Mouse (Mus musculus) CH12.LX (cell line): ENCODE results near the gene Scaf1. TPM values are rescaled to one million over a fixed set of nuclear protein-coding genes. Genes with fewer than 3 reads are reported as not detected.

Source experiments
- DNase-seq: peaks from one replicate; pipeline ENCODE4 v3.0.0-alpha.2; 2013; ENCODE audit errors: extremely low read depth
- H3K27ac ChIP-seq: 2 replicates; pipeline ENCODE4 v1.5.1; 2012; ENCODE audit warnings: low read depth, mild to moderate bottlenecking, control low read depth, moderate library complexity; ENCODE audit not compliant: insufficient read depth
- H3K27me3 ChIP-seq: replicated peaks from 2 replicates; pipeline ENCODE3; 2012; ENCODE audit warnings: inconsistent platforms
- H3K36me3 ChIP-seq, 2 experiments: replicated peaks in 1 of 2; 2 replicates each; pipeline versions ENCODE3 to v1.6.1; 2012; ENCODE audit warnings: inconsistent platforms in 1 of 2, low read length in 1 of 2, mild to moderate bottlenecking in 1 of 2, mixed read lengths in 1 of 2, moderate library complexity in 1 of 2; ENCODE audit not compliant: control insufficient read depth in 1 of 2, insufficient read depth in 1 of 2
- H3K4me1 ChIP-seq, 2 experiments: 2 replicates each; pipeline ENCODE4 v1.6.1; 2012; ENCODE audit warnings: inconsistent platforms in 1 of 2, moderate library complexity in 1 of 2; ENCODE audit not compliant: insufficient read depth in 2 of 2, control insufficient read depth in 1 of 2
- H3K4me2 ChIP-seq: 2 replicates; pipeline ENCODE4 v1.6.1; 2012; ENCODE audit warnings: low read depth, mild to moderate bottlenecking, control low read depth; ENCODE audit not compliant: poor library complexity, insufficient read depth, severe bottlenecking
- H3K4me3 ChIP-seq, 3 experiments: fragments of 150-350 bp in 1 of 3; sonication (generic) in 1 of 3; replicated peaks in 1 of 3; 2 replicates each; pipeline versions ENCODE3 to v1.5.1; 2011 to 2012; ENCODE audit warnings: low read depth in 2 of 3, low read length in 2 of 3, mild to moderate bottlenecking in 2 of 3, moderate library complexity in 2 of 3, control low read depth in 1 of 3, improper control_type of control experiment in 1 of 3, inconsistent platforms in 1 of 3, mixed read lengths in 1 of 3; ENCODE audit not compliant: poor library complexity in 1 of 3
- H3K79me2 ChIP-seq: replicated peaks from 2 replicates; pipeline ENCODE4 v1.6.1; 2012; ENCODE audit warnings: mild to moderate bottlenecking, moderate library complexity; ENCODE audit not compliant: control insufficient read depth, poor library complexity, insufficient read depth, severe bottlenecking; ENCODE audit errors: extremely low read depth
- H3K9ac ChIP-seq: 2 replicates; pipeline ENCODE4 v1.6.1; 2012; ENCODE audit warnings: low read depth, mild to moderate bottlenecking, control low read depth, moderate library complexity; ENCODE audit not compliant: insufficient read depth
- H3K9me3 ChIP-seq: replicated peaks from 2 replicates; pipeline ENCODE3; 2012; ENCODE audit warnings: low read length, inconsistent platforms, mixed read lengths
- BHLHE40 ChIP-seq: IDR thresholded peaks from 2 replicates; pipeline ENCODE4 v1.6.1; 2011; ENCODE audit warnings: mild to moderate bottlenecking, low read depth, low read length, improper control_type of control experiment
- CHD1 ChIP-seq: IDR thresholded peaks from 2 replicates; pipeline ENCODE4 v1.6.1; 2012; ENCODE audit warnings: low read depth, low read length, improper control_type of control experiment, inconsistent platforms
- CHD2 ChIP-seq: IDR thresholded peaks from 2 replicates; pipeline ENCODE4 v1.6.1; 2011; ENCODE audit warnings: low read length, improper control_type of control experiment
- CTCF ChIP-seq, 2 experiments: IDR thresholded peaks in 1 of 2; conservative IDR thresholded peaks in 1 of 2; 2 replicates each; pipeline ENCODE4 v1.5.1; 2011 to 2012; ENCODE audit warnings: low read depth in 2 of 2, low read length in 2 of 2, improper control_type of control experiment in 1 of 2, inconsistent platforms in 1 of 2, mild to moderate bottlenecking in 1 of 2, moderate library complexity in 1 of 2
- E2F4 ChIP-seq: IDR thresholded peaks from 2 replicates; pipeline ENCODE4 v1.6.1; 2011; ENCODE audit warnings: low read depth, low read length, improper control_type of control experiment; ENCODE audit not compliant: insufficient replicate concordance
- ELF1 ChIP-seq: IDR thresholded peaks from 2 replicates; pipeline ENCODE4 v1.6.1; 2014; ENCODE audit warnings: low read depth, mild to moderate bottlenecking, inconsistent platforms, low read length, improper control_type of control experiment
- EP300 ChIP-seq: IDR thresholded peaks from 2 replicates; pipeline ENCODE4 v1.6.1; 2011; ENCODE audit warnings: low read length, improper control_type of control experiment
- ETS1 ChIP-seq: conservative IDR thresholded peaks from 2 replicates; pipeline ENCODE4 v1.6.1; 2012; ENCODE audit warnings: low read depth, mild to moderate bottlenecking, inconsistent platforms, low read length, improper control_type of control experiment, moderate library complexity
- GABPA ChIP-seq: IDR thresholded peaks from 2 replicates; pipeline ENCODE4 v1.6.1; 2012; ENCODE audit warnings: low read depth, low read length, improper control_type of control experiment, inconsistent platforms; ENCODE audit not compliant: insufficient replicate concordance
- HCFC1 ChIP-seq: IDR thresholded peaks from 2 replicates; pipeline ENCODE4 v1.6.1; 2012; ENCODE audit warnings: low read depth, mild to moderate bottlenecking, inconsistent platforms, low read length, improper control_type of control experiment
- IRF4 ChIP-seq: IDR thresholded peaks from 2 replicates; pipeline ENCODE4 v1.6.1; 2014; ENCODE audit warnings: low read depth, mild to moderate bottlenecking, inconsistent platforms, low read length, improper control_type of control experiment
- JUN ChIP-seq: IDR thresholded peaks from 2 replicates; pipeline ENCODE4 v1.6.1; 2011; ENCODE audit warnings: low read depth, mild to moderate bottlenecking, low read length, improper control_type of control experiment, moderate library complexity; ENCODE audit not compliant: insufficient read depth
- JUND ChIP-seq: conservative IDR thresholded peaks from 2 replicates; pipeline ENCODE4 v1.6.1; 2011; ENCODE audit warnings: low read depth, low read length, improper control_type of control experiment
- KAT2A ChIP-seq: IDR thresholded peaks from 2 replicates; pipeline ENCODE4 v1.6.1; 2012; ENCODE audit warnings: low read length, improper control_type of control experiment, inconsistent platforms; ENCODE audit not compliant: insufficient replicate concordance
- MAFK ChIP-seq: IDR thresholded peaks from 2 replicates; pipeline ENCODE4 v1.6.1; 2011; ENCODE audit warnings: low read length, improper control_type of control experiment; ENCODE audit not compliant: insufficient replicate concordance
- MAX ChIP-seq: IDR thresholded peaks from 2 replicates; pipeline ENCODE4 v1.6.1; 2011; ENCODE audit warnings: low read length, improper control_type of control experiment
- MAZ ChIP-seq: IDR thresholded peaks from 2 replicates; pipeline ENCODE4 v1.6.1; 2012; ENCODE audit warnings: low read depth, mild to moderate bottlenecking, inconsistent platforms, low read length, improper control_type of control experiment, moderate library complexity
- MEF2A ChIP-seq: IDR thresholded peaks from 2 replicates; pipeline ENCODE4 v1.6.1; 2014; ENCODE audit warnings: low read depth, mild to moderate bottlenecking, inconsistent platforms, low read length, improper control_type of control experiment, borderline replicate concordance
- MXI1 ChIP-seq: IDR thresholded peaks from 2 replicates; pipeline ENCODE4 v1.6.1; 2011; ENCODE audit warnings: mild to moderate bottlenecking, low read depth, low read length, improper control_type of control experiment
- MYC ChIP-seq: IDR thresholded peaks from 2 replicates; pipeline ENCODE4 v1.6.1; 2011; ENCODE audit warnings: low read depth, mild to moderate bottlenecking, improper control_type of control experiment, low read length
- NELFE ChIP-seq: IDR thresholded peaks from 2 replicates; pipeline ENCODE4 v1.6.1; 2011; ENCODE audit warnings: low read depth, low read length, improper control_type of control experiment
- NRF1 ChIP-seq: IDR thresholded peaks from 2 replicates; pipeline ENCODE4 v1.6.1; 2014; ENCODE audit warnings: low read depth, mild to moderate bottlenecking, inconsistent platforms, low read length, improper control_type of control experiment, moderate library complexity
- PAX5 ChIP-seq: IDR thresholded peaks from 2 replicates; pipeline ENCODE4 v1.6.1; 2012; ENCODE audit warnings: low read length, inconsistent platforms, mixed read lengths
- POLR2A ChIP-seq: IDR thresholded peaks from 2 replicates; pipeline ENCODE4 v1.6.1; 2011; ENCODE audit warnings: low read depth, mild to moderate bottlenecking, improper control_type of control experiment, low read length
- POLR2AphosphoS2 ChIP-seq: IDR thresholded peaks from 2 replicates; pipeline ENCODE4 v1.6.1; 2011; ENCODE audit warnings: low read depth, low read length, improper control_type of control experiment
- RAD21 ChIP-seq: IDR thresholded peaks from 2 replicates; pipeline ENCODE4 v1.6.1; 2011; ENCODE audit warnings: low read depth, mild to moderate bottlenecking, low read length, improper control_type of control experiment, moderate library complexity
- RCOR1 ChIP-seq: conservative IDR thresholded peaks from 2 replicates; pipeline ENCODE4 v1.6.1; 2012; ENCODE audit warnings: low read depth, mild to moderate bottlenecking, inconsistent platforms, low read length, improper control_type of control experiment
- SIN3A ChIP-seq: IDR thresholded peaks from 2 replicates; pipeline ENCODE4 v1.6.1; 2012; ENCODE audit warnings: low read length, improper control_type of control experiment, inconsistent platforms
- SMC3 ChIP-seq: IDR thresholded peaks from 2 replicates; pipeline ENCODE4 v1.6.1; 2011; ENCODE audit warnings: low read depth, low read length, improper control_type of control experiment
- TBP ChIP-seq: conservative IDR thresholded peaks from 2 replicates; pipeline ENCODE4 v1.6.1; 2011; ENCODE audit warnings: low read depth, low read length, improper control_type of control experiment
- TCF12 ChIP-seq: IDR thresholded peaks from 2 replicates; pipeline ENCODE4 v1.6.1; 2014; ENCODE audit warnings: low read depth, mild to moderate bottlenecking, inconsistent platforms, low read length, improper control_type of control experiment
- UBTF ChIP-seq: IDR thresholded peaks from 2 replicates; pipeline ENCODE4 v1.6.1; 2012; ENCODE audit warnings: low read depth, mild to moderate bottlenecking, inconsistent platforms, low read length, improper control_type of control experiment, moderate library complexity
- USF1 ChIP-seq: IDR thresholded peaks from 2 replicates; pipeline ENCODE4 v1.6.1; 2014; ENCODE audit warnings: low read depth, mild to moderate bottlenecking, inconsistent platforms, low read length, improper control_type of control experiment
- USF2 ChIP-seq: conservative IDR thresholded peaks from 2 replicates; pipeline ENCODE4 v1.6.1; 2011; ENCODE audit warnings: low read depth, low read length, improper control_type of control experiment
- ZC3H11A ChIP-seq: IDR thresholded peaks from 2 replicates; pipeline ENCODE4 v1.6.1; 2012; ENCODE audit warnings: low read depth, mild to moderate bottlenecking, inconsistent platforms, low read length, improper control_type of control experiment
- ZKSCAN1 ChIP-seq: IDR thresholded peaks from 2 replicates; pipeline ENCODE4 v1.6.1; 2012; ENCODE audit warnings: low read depth, inconsistent platforms, low read length, improper control_type of control experiment, borderline replicate concordance
- ZMIZ1 ChIP-seq: IDR thresholded peaks from 2 replicates; pipeline ENCODE4 v1.6.1; 2012; ENCODE audit warnings: low read depth, mild to moderate bottlenecking, inconsistent platforms, low read length, improper control_type of control experiment
- ZNF384 ChIP-seq: IDR thresholded peaks from 2 replicates; pipeline ENCODE4 v1.6.1; 2012; ENCODE audit warnings: low read depth, low read length, improper control_type of control experiment, inconsistent platforms
- dilution Hi-C: fragments of 300-500 bp; cut with MboI; formaldehyde crosslinking; loops from 2 replicates; pipeline ENCODE4 v1.14.3; 2020; ENCODE audit warnings: low sequenced_read_pairs; ENCODE audit not compliant: extremely low pct_unique_long_range_greater_than_20kb, extremely low pct_ligation_motif_present
- in situ Hi-C: fragments of 300-500 bp; cut with MboI; formaldehyde crosslinking; loops from 3 replicates; pipeline ENCODE4 v1.14.3; 2019; ENCODE audit warnings: low sequenced_read_pairs, low pct_ligation_motif_present, low pct_unique_long_range_greater_than_20kb, mixed read lengths
- polyA plus RNA-seq: library from polyadenylated mRNA; unstranded; fragments of >175 nt; gene quantifications from 2 replicates; pipeline ENCODE4 v1.2.1, GENCODE M21; 2012; ENCODE audit warnings: low read depth; ENCODE audit not compliant: insufficient read length
- total RNA-seq, 2 experiments: library from RNA; depleted of rRNA; stranded (reverse); fragments of 300-350 nt in 1 of 2; fragments of >200 nt in 1 of 2; gene quantifications; 2 replicates each; pipeline ENCODE4 v1.2.3; 2012 to 2014

Gene Scaf1
- 15.5 and 18.2 TPM in 2 replicates for total RNA-seq (2012; rRNA removed)
- 5.4 and 6.1 TPM in 2 replicates for total RNA-seq (2014; rRNA removed)
- 38.9 and 41.9 TPM in 2 replicates for polyA plus RNA-seq

- in situ Hi-C loops: no loop called here
- TF ChIP-seq CTCF (conservative IDR thresholded peaks at IDR 0.05 in 1 of 2, IDR thresholded peaks at IDR 0.05 in 1 of 2; ENCODE audit: low read depth in 2 of 2, low read length in 2 of 2) (no peak), UBTF (0 out of 2 replicates have a peak, but pooled peaks have one; percentile 13), NRF1 (peak; percentile 72), POLR2A (peak; percentile 65; the same call in 1 of the 2 replicates), CHD1 (no peak), BHLHE40 (peak; percentile 44), MAX (peak; percentile 61; the same call in 1 of the 2 replicates), MAZ (peak; percentile 84), RAD21 (no peak), PAX5 (no peak), CHD2 (peak; percentile 77), ELF1 (peak; percentile 86), ZMIZ1 (no peak), JUND (no peak), USF1 (peak; percentile 86), ZNF384 (no peak; the same call in 1 of the 2 replicates), JUN (no peak), ZC3H11A (no peak), MXI1 (peak; percentile 44), HCFC1 (peak; percentile 95), USF2 (peak; percentile 40; the same call in 1 of the 2 replicates), MAFK (no peak), EP300 (no peak), SIN3A (peak; percentile 64; the same call in 1 of the 2 replicates), NELFE (peak; percentile 26; the same call in 1 of the 2 replicates), MYC (no peak; the same call in 1 of the 2 replicates), E2F4 (peak; percentile 83; the same call in 1 of the 2 replicates), ETS1 (no peak), KAT2A (peak; percentile 99), GABPA (peak; percentile 89; the same call in 1 of the 2 replicates), ZKSCAN1 (no peak), MEF2A (peak; percentile 60; the same call in 1 of the 2 replicates), RCOR1 (no peak), IRF4 (no peak; the same call in 1 of the 2 replicates), POLR2AphosphoS2 (no peak), TBP (no peak), SMC3 (no peak), TCF12 (peak; percentile 36; the same call in 1 of the 2 replicates)
- H3K9me3 ChIP-seq: no peaks in the 10 kb centered on the region
- H3K4me2 ChIP-seq: peak within 1 kb of the TSS; percentile 53
- H3K27ac ChIP-seq: peak within 1 kb of the TSS; percentile 81
- peak within 1 kb of the TSS; percentile 63 to 99 (median 92) for H3K4me3 ChIP-seq
- peak; percentile 99 for DNase-seq
- dilution Hi-C loops: no loop called here
- H3K79me2 ChIP-seq: peaks cover 18% of the 10 kb centered on the region
- peak within 1 kb of the TSS; percentile 100 for H3K9ac ChIP-seq
- peaks cover 25 to 41% of the 10 kb centered on the region in 2 experiments for H3K36me3 ChIP-seq
- peaks cover 0 to 31% of the 10 kb centered on the region in 2 experiments; a peak in 2 of 4 replicates for H3K4me1 ChIP-seq
- no peaks in the 10 kb centered on the region for H3K27me3 ChIP-seq
Measured at GRCm38 (mm10) chr7:45015957-45016612, at the start of gene Scaf1. Scaf1 (minus strand) TSS chr7:45016363.
